Mouse (Mus musculus) lung, adult 2 months (tissue): ENCODE results near the gene Arfip1. TPM values are rescaled to one million over a fixed set of nuclear protein-coding genes. Genes with fewer than 3 reads are reported as not detected.

Source experiments
- DNase-seq: peaks from one replicate; pipeline ENCODE4 v3.0.0; 2022
- H3K4me1 ChIP-seq: fragments of 200-500 bp; 2 replicates; pipeline ENCODE4 v1.6.1; 2011; ENCODE audit warnings: low read length; ENCODE audit not compliant: control insufficient read depth, insufficient read depth
- H3K4me3 ChIP-seq: fragments of 200-500 bp; replicated peaks from 2 replicates; pipeline ENCODE3; 2011; ENCODE audit warnings: low read depth, mild to moderate bottlenecking, control low read depth, low read length; ENCODE audit errors: extremely low read depth
- CTCF ChIP-seq: fragments of 200-500 bp; IDR thresholded peaks from 2 replicates; pipeline ENCODE4 v1.5.1; 2011; ENCODE audit warnings: mild to moderate bottlenecking, low read length, control low read depth; ENCODE audit not compliant: insufficient read depth
- POLR2A ChIP-seq: fragments of 200-500 bp; IDR thresholded peaks from 2 replicates; pipeline ENCODE4 v1.6.1; 2011; ENCODE audit warnings: low read depth, mild to moderate bottlenecking, control low read depth, low read length, borderline replicate concordance; ENCODE audit errors: extremely low read depth
- WGBS: fragments of 180-500 bp; shearing (Covaris S2); methylation state at CpG from one replicate; pipeline ENCODE4 v1.1.7; 2018; 5-methylcytosine and 5-hydroxymethylcytosine counted together
- polyA plus RNA-seq: library from polyadenylated mRNA; depleted of rRNA; stranded (reverse); fragments of >200 nt; gene quantifications from 2 replicates; pipeline ENCODE4 v1.2.3, GENCODE M21; 2012; rRNA removed

Arfip1 gene
- polyA plus RNA-seq, 1 experiment = 14.2 TPM

DNA sequence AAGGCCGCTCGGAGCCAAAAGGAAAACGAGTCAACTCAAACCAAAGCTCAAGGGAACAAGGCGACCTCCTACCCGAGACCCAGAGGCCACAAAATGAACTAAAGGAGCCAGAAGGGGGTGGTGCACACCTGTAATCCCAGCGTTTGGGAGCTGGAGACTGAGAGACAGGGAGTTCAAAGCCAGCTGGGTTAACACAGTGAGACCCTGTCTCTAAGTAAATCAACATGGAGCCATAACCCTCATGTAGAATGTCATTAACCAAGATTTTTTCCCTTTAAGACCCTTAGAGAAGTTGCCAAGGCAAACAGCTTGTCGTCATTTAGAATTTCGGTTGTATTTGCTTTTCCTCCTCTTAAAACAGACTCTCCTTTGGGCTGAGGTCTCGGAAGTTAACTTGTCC, 133.4 kb downstream of the Arfip1 start:
- Histone ChIP-seq H3K4me1 (peaks cover 5% of the 10 kb centered on the region), H3K4me3 (no peak overlapping the region)
- WGBS = 81% methylated on average over 9 of the region's 9 CpGs
- TF ChIP-seq POLR2A (no peak), CTCF (no peak)
- no peak for DNase-seq

DNA sequence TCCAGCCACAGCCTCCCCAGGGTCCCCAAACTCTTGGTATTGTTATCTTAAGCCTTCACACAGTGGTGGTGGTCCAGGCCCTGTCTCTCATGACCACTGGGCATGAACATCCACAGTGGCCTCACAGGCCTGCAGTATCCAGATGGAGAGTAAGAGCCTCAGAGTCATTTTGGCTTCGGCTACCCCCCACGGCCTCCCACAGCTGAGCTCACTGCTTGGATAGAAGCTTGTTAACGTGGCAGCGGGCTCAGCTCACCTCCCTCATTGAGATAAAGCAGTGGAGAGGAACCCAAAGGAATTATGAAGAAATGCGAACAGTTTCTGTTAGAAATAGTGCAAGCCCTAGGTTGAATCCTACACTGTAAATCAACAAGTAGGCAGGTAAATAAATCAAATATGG, 134.6 kb downstream of the Arfip1 start:
- Histone ChIP-seq H3K4me3 (no peak overlapping the region), H3K4me1 (peaks cover 5% of the 10 kb centered on the region)
- no peak for DNase-seq
- TF ChIP-seq POLR2A (no peak), CTCF (no peak)
- WGBS = 74% methylated on average over 5 of the region's 5 CpGs

Other genes with a start within 250 kb of the Arfip1 start
- gene Fhdc1, start 102.2 kb downstream of the Arfip1 start, polyA plus RNA-seq = 10.3 and 13.3 TPM in 2 replicates
- gene Tigd4, start 10.9 kb upstream of the Arfip1 start, polyA plus RNA-seq = 0.04 TPM in 1 of 2 replicates, not detected in the other
- 6.4 and 11.9 TPM in 2 replicates for gene Tmem154, start 83.6 kb upstream of the Arfip1 start, polyA plus RNA-seq
- 3.9 and 6.7 TPM in 2 replicates for gene Fbxw7, start 232.6 kb upstream of the Arfip1 start, polyA plus RNA-seq